Mouse (Mus musculus): ENCODE measurements around the gene Ranbp9. TPM values are rescaled to one million over a fixed set of nuclear protein-coding genes. Genes with fewer than 3 reads are reported as not detected.

Gene Ranbp9
- total RNA-seq, 2 experiments from 2014 or later: 47.0 to 50.2 TPM

DNA sequence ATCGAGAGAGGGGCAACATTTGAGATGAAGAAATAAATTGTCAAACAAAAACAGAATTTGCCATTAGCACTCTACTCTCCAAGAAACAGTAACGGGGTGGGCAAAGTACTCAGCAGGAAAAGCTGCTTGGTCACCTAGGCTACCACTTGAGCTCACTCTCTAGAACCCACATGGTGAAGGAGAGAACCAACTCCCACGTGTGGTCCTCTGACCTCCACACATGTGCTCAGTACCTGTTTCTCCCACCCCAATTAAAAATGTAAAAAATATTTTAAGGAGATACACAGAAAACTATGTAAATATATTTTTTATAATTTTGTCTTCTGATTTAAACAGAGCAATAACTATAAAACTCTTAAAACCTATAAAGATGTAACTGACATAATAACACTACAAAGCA, 33.4 kb downstream of the Ranbp9 start:
- DNase-seq: no peak

DNA sequence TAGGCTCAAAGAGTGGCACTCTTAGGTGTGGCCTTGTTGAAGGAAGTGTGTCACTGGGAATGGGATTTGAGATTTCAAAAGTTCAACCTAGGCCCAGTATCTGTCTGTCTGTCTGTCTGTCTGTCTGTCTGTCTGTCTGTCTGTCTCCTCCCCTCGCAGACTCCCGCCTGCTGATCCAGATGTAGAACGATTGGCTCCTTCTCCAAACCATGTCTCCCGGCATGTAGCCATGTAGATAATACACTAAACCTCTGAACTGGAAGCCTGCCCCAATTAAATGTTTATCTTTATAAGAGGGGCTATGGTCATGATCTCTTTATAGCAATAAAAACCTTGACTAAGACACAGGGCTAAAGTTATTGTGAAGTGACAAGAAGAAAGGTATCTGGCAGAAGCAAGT, 35.3 kb downstream of the Ranbp9 start:
- DNase-seq: no peak

DNA sequence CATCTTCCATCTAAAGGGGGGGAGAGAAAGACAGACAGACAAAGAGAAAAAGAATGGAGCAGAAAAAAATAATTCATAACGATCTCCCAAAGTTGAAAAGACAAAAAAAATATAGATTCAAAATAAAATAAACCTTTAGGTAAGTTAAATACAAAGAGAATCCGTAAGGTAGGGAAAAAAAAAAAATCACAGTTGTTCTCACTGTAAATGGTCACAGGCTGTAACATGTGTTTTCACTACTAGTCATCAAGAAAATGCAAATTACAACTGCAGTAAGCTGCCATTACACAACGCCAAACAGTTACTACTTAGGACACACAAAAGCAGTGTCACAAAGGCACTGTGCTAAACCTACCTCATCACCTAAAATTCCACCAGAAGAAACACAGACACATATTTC, 36.4 kb downstream of the Ranbp9 start:
- no peak for DNase-seq

DNA sequence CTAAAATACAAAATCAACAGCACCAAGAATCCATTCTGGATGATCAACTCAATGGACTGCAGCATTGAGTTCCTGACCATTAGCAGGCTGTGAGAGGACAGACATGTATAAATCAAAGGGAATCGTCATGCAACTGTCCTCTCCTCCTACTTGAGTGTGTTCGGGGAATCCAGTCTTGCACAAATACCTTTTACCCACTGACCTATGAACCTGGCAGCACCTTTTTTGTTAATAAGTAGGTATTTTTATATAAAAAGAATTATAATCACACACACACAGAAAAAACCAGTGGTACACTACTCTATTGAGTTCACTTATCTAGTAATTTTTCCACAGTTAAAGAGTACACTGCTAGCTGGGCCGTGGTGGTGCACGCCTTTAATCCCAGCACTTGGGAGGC, 37.4 kb downstream of the Ranbp9 start:
- no peak for DNase-seq

DNA sequence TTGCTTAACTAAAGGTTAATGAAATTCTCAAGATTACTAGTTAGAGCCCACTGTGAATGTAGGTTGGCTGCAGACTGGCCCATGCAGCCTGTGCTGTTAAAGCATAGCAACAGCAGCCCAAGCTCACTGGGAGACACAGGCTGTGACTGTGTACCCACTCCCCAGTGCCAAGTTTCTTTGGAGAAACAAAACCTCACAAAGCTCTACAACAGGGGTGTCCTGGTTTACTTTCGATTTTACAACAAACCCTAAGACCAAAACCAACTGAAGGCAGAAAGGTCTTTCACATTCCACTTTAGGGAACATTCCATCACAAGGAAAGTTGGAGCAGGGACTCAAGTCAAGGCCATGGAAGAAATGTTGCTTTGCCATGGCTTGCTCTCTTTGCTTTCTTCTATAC, 38.5 kb downstream of the Ranbp9 start:
- no peak for DNase-seq

DNA sequence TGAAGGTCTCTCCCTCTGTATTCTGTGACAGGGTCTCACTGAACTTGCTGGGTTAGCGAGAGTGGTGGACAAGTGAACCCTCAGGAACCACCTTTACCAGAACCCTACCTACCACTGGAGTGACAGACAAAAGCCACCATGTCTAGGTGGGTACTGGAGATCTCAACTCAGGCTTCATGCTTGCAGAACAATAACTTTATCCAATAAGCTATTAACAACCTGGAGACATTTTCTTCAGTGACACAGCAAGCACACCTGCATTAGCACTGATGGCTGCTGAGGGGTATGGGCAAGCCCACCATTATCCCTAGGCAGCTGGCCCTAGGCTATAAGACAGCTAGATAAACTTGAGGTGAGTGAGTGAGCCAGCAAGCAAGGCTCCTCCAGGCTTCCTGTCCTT, 40.7 kb downstream of the Ranbp9 start:
- DNase-seq: no peak

DNA sequence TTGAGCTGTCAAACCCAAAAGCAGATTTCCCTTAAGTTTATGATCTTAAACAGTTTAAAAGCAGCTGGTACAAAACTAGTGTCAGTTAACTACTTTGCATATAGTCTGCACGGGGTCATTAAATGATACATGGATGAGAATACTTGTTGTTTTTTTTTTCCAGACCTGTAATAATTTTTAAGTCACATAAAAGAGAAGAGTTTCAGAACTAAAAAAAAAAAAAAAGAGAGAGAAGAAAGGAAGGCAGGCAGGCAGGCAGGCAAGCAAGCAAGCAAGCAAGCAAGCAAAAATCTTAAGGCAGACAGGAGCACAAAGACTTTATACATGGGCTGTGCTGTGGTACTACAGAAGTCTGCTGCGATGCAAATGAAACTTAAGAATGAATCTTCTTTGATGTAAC, 47.7 kb downstream of the Ranbp9 start:
- no peak for DNase-seq

DNA sequence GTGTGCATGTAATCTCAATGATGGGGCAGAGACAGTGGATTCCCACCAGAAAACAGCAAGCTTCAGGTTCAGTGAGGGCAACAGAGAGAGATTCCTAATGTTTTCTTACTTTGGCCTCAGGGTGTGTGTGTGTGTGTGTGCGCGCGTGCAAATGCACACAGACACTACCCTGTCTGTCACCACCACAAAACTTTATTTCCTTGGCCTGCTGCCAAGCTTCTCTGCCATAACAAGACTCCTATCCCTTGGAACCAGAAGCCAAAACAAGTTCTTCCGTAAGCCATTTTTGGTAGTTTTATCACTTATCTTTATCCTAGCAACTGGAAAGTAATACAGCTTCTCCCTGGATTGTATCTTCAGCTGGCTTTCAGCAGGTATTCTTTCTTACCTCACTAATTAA, 52.6 kb downstream of the Ranbp9 start:
- DNase-seq: no peak

DNA sequence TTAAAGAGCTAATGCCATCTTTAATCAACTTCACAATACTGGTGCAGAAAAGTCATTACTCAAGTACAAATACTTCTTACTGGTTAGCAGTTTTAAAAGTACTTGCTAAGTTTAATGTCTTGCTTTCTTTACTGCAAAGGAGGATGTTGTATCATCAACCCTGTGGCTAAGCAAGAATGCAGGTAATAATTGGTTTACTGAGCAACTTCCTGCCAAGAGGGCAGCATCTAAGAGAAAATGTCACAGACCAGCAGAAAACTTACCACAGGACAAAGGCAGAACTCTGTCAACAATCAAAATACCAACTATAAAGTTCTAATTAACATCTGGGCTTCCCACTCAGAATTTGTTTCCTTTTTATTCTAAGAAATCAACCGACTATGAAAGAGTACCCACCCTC, 65.8 kb downstream of the Ranbp9 start:
- no peak for DNase-seq

DNA sequence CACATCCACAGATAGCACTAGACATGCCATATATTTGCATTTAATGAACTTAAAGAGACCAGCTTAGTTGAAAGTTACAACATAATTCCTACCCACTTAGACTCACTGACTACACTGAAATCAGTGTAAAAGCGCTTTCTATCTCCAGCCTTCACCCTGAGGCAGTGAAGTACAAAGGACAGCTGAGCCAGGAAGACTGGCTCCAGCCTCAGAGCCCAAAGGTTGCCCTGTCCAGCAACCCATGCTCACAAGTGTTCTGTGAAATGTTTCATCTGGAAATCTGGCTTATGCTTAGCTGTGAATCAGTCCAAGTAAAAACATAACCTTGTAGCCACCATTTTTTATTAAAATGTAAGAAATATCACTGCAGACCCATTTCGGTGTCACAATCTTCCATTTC, 67.5 kb downstream of the Ranbp9 start:
- no peak for DNase-seq

DNA sequence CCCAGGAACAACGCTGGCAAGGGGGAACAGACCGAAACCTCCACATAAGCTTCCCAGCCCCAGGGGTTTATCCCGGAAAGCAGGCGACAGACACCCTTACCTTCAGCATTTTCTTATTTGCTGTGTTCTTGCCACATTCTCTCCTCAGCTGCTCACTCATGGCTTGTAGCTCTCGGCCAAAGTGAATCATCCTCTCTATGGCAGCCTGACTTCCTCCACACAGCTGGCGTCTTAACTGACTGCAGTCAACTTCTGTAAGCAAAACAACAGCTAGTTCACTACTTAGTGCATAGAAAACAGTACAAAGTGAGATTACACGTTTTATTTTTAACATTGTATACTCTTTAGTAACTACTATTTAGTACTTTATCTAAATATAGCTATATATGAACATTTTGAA, 68.8 kb downstream of the Ranbp9 start:
- DNase-seq: no peak

DNA sequence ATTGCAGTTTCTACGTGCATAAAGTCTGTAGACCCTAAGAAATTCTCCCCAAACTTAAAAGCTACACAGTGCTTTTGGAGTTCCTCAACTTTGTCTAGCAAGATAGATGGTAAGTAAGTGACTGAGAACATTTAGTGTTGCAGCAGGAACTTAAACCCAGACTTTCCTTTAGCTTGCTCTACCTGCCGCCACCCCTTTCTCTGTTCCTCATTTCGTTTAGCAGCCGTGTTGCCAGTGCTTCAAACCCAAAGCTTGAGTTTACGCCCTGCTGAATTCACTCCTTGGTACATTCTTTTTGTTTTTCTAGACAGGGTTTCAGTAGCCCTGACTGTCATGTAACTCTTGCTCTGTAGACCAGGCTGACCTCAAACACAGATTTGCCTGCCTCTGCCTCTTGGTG, 81.5 kb downstream of the Ranbp9 start:
- DNase-seq: no peak

DNA sequence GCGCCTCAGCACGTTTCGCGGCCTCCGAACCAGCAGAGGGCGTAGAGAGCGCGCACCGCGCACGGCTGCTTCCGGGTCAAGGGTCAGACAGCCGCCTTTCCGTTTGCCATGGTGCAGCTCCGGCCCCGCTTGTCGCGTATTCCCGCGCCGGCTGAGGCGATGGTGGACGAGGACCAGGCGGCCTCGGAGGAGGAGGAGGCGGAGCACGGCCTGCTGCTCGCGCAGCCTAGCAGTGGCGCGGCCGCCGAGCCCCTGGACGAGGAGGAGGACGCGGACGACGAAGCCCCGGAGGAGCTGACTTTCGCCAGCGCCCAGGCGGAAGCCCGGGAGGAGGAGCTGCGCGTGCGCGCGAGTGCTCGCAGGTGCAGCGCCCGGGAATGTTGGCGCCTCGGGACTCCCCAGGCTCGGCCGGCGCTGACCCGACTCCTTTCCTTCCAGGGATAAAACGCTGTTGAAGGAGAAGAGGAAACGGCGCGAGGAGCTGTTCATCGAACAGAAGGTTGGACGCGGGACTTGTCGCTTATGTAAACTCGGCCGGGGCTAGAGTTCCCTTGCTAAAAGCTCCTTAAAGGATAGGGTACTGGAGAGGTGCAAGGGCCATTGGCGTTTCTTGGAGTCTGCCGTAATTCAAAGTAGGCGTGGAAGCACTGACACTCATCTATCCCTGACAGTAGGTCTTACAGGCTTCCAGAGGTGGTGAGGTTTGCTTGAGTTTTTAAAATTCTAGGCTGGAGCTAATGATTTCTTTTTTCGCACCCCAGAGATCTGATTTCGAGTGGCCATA, 82.6 kb downstream of the Ranbp9 start, which contains the start of gene Nol7:
Gene Nol7, plus strand, starts transcription at position 94 of the 784 bp plus-strand sequence.
- DNase-seq: peak; percentile 97

DNA sequence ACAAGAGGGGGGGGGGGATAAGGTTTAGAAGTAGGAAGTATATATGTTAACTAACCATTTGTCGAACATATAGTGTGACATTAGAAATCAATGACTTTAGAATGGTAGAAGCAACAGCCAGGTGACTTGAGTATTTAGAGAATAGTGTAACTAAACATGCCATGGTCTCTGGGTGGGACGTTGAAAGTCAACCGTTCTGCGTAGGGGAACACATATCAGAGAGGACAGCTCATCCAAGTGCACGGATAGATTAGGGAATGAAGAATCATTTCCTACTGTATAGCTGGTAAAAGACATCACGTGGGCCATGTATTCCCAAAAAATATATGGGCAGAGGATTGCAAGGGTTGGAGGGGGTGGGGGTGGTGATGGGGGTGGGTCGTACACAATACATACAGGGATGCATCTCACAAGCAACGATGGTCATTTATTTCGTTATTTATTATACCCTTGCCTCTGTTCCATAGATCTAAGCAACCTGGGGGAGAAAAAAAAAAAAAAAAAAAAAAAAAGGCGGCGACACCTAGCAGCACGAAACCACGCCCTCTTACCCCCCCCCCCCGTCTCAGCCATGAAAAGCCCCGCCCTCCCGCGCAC, 83.3 kb downstream of the Ranbp9 start:
- DNase-seq: no peak

DNA sequence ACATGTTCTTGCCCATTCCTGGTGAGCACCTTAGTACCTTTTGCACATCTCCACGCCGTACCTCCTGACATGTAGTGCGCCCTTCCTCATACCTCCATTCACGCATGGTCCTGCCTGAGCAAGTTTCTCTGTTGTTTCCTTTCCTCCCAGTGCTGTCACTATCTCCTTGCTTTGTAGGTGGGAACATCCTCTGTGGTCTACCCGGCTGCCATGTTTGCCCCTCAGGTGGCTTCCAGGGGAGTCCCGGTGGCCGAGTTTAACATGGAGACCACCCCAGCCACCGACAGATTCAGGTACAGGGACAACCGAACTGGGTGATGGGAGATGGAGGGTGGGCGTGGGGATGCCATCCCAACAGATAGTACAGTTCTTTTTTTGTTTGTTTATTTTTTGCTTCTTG, 95.8 kb downstream of the Ranbp9 start:
- DNase-seq: no peak

DNA sequence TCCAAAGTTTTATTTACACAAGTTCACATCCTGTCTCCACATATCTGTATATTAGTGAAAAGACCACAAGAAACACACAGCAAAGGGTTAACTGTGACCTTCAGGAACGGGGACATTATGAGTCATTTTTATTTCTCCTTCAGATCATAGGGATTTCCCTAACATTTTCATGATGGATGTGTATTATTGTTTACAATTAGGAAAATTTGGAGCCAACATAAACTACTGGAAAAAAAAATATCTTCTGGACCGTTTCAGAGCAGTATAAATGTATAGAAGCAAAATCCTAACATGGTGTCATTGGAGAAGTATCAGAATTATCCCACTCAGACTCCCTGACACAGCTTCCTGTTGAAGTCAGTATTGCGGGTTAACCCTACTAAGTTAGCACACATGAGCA, 101.1 kb downstream of the Ranbp9 start:
- no peak for DNase-seq

DNA sequence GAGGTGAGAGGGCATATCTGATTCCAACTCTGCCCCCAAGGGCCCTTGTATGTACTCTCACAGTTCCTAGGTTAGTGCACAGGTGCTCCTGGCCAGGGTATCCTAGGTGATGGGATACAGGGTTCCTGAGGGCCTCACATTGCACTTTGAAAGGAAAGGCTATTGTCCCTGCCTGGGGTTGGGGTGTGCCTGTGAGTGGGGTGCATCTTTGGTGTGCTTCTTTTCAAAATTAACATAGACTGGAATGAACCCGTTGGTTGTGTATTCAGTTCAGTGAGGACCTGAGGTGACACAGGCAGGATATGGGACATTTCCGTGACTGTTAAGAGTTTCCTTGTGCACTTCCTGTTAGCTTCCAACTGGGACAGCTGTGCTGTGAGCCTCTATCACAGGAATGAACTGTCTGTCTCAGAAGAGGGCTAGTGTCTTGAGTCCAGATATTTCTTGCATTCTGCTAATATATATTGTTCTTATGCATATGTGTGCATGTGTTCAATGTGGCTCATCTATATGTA, 106.1 kb downstream of the Ranbp9 start:
- DNase-seq: no peak

DNA sequence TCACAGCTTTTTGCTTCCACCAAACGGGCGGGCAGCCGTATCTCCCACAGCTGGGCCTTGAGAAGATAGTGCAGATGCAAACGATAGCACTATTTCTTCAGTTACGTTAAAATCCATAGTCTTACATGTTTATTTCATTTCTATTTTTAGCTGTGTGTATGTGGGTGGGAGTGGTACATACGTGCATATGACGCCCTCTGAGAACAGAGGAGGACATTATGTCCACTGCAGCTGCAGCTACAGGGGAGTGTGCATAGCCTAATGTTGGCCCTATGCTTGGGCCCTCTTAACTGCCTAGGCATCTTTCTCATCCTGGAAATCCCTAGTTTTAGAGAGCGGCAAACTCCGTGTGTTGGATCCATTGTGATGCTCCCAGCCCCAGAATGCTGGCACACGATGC, 106.9 kb downstream of the Ranbp9 start:
- DNase-seq: no peak

DNA sequence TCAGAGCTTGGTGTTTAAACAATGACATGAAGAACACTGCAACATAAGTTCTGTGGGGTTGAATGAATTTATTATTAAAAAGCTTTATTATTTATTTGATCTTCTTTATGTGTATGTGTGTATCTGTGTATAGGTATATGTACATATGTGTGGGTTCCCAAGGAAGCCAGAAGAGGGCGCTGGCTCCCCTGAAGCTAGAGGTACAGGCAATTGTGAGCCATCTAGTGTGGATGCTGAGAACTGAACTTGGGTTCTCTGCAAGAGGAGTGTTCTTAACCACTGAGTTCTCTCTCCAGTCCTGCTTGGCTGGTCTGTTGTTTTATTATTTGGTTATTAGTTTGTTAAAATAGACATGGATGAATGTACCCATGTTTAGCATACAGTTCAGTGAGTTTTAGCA, 108.2 kb downstream of the Ranbp9 start:
- no peak for DNase-seq

DNA sequence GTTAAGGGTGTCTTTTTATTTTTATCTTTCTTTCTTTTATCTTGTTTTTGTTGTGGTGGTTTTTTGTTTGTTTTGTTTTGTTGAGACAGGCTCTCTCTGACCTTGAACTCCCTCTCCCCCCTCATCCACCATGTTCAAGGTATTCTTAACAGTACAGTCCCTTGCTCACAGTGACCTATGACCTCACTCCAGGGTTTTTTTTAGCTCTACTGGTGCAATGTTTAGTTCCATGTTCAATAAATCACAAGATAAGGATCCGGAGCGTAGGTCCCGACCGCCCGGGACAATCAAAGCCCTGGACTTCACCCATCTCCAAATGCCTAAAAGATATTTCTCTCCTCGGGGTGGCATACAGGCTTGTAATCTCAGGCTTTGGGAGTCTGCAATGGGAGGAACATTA, 111.0 kb downstream of the Ranbp9 start:
- no peak for DNase-seq

DNA sequence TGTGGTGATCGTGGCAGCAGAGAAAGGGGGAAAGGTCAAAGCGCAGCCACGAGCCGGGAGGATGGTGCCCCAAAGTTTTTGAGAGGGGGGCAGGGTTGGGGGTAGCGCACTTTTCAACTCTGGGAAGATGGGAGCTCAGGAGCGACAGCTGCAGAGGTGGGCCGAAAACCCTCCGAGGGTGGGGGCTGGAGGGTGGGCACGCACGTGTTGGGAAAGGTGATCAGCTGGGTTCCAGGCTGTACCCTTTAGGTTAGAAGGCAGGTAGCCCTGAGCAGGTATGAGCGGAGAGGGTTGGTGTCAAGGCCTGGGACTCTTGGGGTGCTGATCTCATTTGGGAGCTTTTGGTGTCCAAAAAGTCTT, 115.3 kb downstream of the Ranbp9 start:
- no peak for DNase-seq

DNA sequence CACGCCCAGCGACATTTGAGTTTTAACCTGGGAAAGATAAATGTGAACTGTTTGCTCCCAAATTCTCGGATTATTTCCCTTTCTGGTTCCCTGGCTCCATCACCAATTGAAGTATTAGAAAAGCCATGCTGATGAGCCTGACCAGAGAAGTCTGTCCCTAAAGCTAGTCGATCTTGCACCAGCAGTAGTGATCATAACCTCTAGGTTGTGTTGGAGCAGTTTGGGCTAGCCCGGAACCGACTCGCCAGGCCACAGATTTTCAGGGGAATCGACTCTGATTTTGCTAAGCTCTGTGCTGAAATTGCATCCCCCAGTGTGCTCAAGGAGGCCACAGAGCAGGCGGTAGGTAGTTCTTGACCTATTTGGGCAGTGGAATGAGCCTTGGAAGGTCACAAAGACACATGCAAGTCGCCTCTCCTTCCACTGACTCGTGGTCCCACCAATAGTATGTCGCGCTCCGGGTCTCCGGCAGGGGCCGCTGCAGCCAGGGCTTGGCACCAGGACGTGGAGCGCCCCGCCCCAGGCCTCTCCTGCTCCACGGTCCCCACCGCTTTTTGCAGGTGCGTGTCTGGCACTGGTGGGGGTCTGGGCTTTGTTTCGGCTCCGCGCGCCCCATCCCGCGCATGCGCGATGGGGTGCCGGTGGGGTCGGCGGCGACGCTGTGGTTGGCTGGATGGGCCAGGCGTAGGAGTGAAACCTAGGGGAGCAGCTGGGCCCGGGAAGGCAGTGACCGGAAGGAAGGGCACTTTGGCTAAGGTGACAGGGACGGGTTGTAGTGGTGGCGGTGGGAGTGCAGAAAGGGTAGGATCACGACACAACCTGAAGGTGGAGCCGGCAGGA, 115.9 kb downstream of the Ranbp9 start, which contains the start of gene Sirt5:
Gene Sirt5, plus strand, starts transcription at position 512 of the 840 bp plus-strand sequence.
- DNase-seq: peak; percentile 95

DNA sequence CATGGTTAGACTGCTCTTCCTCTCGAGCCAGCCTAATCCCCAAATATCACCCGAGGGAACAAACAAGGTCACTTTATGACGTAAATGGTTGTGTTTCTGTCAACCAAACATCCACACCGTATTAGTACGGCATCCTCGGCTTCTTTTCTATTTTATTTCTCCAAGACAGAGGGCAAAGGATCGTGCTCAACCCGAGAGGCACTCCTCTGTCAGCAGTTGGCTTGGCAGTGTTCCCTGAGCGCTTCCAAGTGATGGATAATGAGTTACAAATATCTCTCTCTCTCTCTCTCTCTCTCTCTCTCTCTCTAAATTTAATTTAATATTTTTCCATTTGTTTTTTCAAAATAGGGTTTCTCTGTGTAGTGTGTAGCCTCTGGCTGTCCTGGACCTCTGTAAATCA, 118.7 kb downstream of the Ranbp9 start:
- no peak for DNase-seq

Data from heart, postnatal 4 days (tissue).